Mouse (Mus musculus): ENCODE measurements around the gene Abcc9. TPM values are rescaled to one million over a fixed set of nuclear protein-coding genes. Genes with fewer than 3 reads are reported as not detected.
A peak's percentile ranks its signal among the peaks of the same experiment; 100 is the strongest.

Gene Abcc9
- polyA plus RNA-seq, 1 experiment from 2014 or later: 3.4 TPM

DNA sequence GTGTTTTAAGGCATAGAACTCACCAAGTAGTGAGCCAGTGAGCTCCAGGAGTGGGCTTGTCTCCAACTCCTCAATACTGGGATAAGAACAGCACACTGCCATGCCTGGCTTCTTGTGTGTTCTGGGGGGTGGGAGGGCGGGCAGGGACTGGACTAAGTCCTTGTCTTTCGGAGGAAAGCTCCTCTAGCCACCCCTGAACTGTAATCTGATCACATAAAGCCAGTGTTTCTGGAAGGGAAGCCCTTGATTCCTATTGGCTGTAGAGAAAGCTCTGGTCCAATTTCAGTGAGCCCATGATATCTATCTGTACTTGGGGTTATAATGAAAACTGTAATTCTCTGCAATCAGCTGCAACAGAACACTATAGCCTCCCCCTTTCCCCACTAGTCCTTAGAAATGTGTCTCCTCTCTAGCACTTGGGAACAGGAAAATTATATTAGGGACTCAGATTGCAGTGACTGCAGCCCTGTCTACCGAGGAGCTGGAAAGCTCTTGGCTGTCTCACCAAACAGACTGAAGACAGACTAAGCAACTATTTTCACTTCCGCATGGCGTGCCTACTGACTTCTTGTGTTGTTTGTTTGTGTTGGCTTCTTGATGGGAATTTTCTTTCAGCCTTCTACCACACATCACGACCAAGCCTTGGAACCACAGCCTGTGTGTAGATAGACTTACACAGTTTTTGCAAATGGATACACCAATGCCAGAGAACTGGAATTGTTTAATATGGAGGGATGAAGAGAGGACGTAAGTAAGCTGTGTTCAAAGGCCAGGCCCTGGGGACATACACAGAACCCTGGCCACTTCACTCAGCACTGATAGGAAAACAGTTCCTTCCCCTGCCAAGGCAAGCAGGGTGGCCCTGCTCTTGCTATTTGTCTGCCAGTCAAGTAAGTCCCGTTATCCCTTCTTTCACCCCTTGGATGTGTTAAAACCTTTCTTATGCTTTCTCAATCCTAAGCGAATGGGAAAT, 92.4 kb downstream of the Abcc9 start:
- Histone ChIP-seq H3K27ac (no peak overlapping the region), H3K27me3 (no peaks in the 10 kb centered on the region), H3K36me3 (no peaks in the 10 kb centered on the region), H3K9ac (no peak overlapping the region), H3K4me1 (no peaks in the 10 kb centered on the region), H3K4me3 (no peak overlapping the region), H3K4me2 (no peak overlapping the region), H3K9me3 (no peaks in the 10 kb centered on the region)
- WGBS: 45% methylated on average over 9 of the region's 9 CpGs
- ATAC-seq (ENCODE audit: insufficient number of reproducible peaks, low FRiP score, low TSS enrichment, low read depth): no peak

- H3K27ac ChIP-seq: no peak overlapping the region
- H3K9ac ChIP-seq: no peak overlapping the region
- H3K27me3 ChIP-seq: no peaks in the 10 kb centered on the region
- no peak overlapping the region for H3K4me2 ChIP-seq
- H3K36me3 ChIP-seq: no peaks in the 10 kb centered on the region
- H3K9me3 ChIP-seq: no peaks in the 10 kb centered on the region
- no peak overlapping the region for H3K4me3 ChIP-seq
- H3K4me1 ChIP-seq: no peaks in the 10 kb centered on the region
- WGBS: 54% methylated on average over 7 of the region's 7 CpGs
- ATAC-seq (ENCODE audit: insufficient number of reproducible peaks, low FRiP score, low TSS enrichment, low read depth): no peak
These were observed 95.0 kb downstream of the Abcc9 start for GRCm38 (mm10) chr6:142607080-142607479.

DNA sequence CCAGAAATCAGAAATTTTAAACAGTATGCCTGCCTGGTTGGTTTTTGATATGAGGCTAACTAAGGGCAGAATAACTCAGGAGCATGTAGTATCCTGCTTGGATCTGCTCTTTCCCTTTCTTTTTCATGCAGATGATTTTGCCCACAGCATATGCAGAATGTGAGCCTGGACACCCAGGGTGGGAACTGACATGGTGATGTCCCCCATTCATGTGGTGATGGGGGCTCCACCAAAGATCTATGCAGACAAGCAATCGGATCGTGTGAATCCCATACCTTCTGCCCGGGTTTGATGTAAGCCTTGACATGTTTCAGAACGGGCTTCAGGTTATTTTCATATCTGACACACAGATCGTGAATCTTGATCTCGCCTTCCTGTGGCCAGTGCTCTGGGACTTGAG, 99.3 kb downstream of the Abcc9 start:
- ATAC-seq (ENCODE audit: insufficient number of reproducible peaks, low FRiP score, low TSS enrichment, low read depth): no peak
- Histone ChIP-seq H3K4me1 (no peaks in the 10 kb centered on the region), H3K36me3 (no peaks in the 10 kb centered on the region), H3K4me2 (no peak overlapping the region), H3K9me3 (no peaks in the 10 kb centered on the region), H3K27ac (no peak overlapping the region), H3K27me3 (no peaks in the 10 kb centered on the region), H3K9ac (no peak overlapping the region), H3K4me3 (no peak overlapping the region)
- 70% methylated on average over 6 of the region's 6 CpGs for WGBS

DNA sequence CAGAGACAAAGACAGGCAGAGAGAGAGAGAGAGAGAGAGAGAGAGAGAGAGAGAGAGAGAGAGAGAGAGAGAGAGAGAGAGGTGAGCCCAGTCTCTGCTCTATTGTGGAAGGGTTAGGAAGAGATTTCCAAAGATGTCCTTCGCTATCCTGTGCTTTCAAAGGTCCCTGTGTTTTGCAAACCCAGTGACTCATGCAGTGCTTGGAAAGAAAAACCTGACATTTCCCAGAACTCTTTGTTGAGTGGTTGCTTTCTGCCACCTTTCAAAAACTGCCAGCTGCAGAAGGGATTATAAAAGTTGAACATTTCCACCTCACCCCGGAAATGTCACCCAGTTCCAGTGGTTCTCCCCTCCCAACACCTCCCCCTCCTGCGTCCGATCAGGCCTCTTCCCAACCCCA, 123.3 kb downstream of the Abcc9 start:
- Histone ChIP-seq H3K4me1 (no peaks in the 10 kb centered on the region), H3K4me3 (no peak overlapping the region), H3K27ac (no peak overlapping the region), H3K27me3 (peaks cover 2% of the 10 kb centered on the region; the same call in 1 of the 2 replicates), H3K4me2 (no peak overlapping the region), H3K36me3 (no peaks in the 10 kb centered on the region), H3K9ac (no peak overlapping the region), H3K9me3 (no peaks in the 10 kb centered on the region)
- 62% methylated on average over 4 of the region's 4 CpGs for WGBS
- ATAC-seq (ENCODE audit: insufficient number of reproducible peaks, low FRiP score, low TSS enrichment, low read depth): no peak

DNA sequence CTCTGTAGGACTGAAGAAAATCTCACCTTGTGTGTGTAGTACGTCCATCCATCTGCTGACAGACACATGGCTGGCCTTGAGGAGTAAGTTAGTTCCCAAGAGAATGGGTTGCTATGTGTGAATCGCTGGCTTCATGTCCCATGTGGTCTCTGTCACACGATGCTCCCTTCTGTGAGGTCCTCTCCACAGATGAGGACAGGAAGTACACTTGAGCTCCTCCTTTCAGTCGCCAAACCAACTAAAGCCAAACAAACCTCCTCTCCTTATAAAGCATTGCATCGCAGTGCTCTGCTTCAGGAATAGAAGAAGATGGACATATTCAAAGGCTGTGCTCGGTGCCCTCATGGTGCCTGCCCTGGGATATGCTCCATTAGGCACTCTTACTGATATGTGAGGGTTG, 124.3 kb downstream of the Abcc9 start:
- H3K27me3 ChIP-seq: peaks cover 8% of the 10 kb centered on the region; the same call in 1 of the 2 replicates
- no peaks in the 10 kb centered on the region for H3K36me3 ChIP-seq
- H3K4me1 ChIP-seq: no peaks in the 10 kb centered on the region
- no peak overlapping the region for H3K4me3 ChIP-seq
- H3K9ac ChIP-seq: no peak overlapping the region
- H3K9me3 ChIP-seq: no peaks in the 10 kb centered on the region
- no peak for ATAC-seq (ENCODE audit: insufficient number of reproducible peaks, low FRiP score, low TSS enrichment, low read depth)
- no peak overlapping the region for H3K27ac ChIP-seq
- WGBS: 88% methylated on average over 6 of the region's 6 CpGs
- no peak overlapping the region for H3K4me2 ChIP-seq

DNA sequence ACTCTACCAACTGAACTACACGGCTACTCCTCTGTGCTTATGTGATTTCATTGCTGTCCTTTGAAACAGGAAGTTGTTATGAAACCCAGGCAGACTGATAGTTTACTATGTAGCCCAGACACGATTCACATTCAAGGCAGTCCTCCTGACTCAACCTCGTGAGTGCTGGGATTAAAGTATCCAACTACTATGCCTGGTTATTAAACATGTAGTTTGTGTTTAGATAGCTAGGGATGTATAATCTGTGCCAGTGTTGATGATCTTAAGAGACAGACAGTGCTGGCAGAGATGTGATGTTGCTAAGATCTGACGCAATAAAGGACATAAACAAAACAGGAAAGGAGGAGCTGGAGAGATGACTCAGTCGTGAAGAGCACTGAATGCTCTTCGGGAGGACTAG, 129.2 kb downstream of the Abcc9 start:
- Histone ChIP-seq H3K4me3 (no peak overlapping the region), H3K4me2 (no peak overlapping the region), H3K27me3 (peaks cover 39% of the 10 kb centered on the region), H3K9me3 (no peaks in the 10 kb centered on the region), H3K27ac (no peak overlapping the region), H3K4me1 (peaks cover 19% of the 10 kb centered on the region), H3K9ac (no peak overlapping the region), H3K36me3 (no peaks in the 10 kb centered on the region)
- ATAC-seq (ENCODE audit: insufficient number of reproducible peaks, low FRiP score, low TSS enrichment, low read depth): no peak
- WGBS: 44% methylated on average over 6 of the region's 6 CpGs

DNA sequence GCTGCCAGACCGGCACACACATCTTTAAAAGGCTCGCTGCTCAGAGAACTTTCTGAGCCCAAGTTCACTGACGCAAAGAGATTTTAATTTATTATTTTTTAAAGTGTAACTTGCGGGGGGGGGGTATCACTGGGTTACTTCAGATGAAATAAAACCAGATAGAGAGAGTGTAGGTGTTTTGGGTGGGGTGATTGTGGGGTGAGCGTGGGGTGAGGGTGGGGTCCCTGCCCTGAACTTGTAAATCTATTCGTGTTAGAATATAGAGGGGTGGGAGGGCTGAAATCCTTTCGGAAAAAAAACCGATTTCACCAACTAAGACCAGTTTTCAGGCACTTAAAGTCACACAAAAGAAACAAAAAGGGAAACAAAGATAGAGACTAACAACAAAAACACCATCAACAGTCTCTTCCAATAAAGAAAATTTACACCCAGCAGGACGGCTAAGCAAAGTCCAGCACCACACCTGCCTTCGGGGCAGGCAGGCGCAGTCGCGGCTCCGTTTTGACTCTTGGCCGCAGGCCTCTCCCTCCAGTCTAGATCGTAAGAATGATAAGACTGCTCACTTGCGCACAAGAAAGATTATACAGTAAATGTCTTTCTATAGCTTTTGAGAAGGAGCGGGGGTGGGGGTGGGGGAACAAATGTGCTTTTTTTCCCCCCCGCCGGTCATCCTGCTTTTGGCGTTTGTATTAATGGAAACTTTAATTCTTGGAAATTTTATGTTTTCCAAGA, 130.3 kb downstream of the Abcc9 start:
- Histone ChIP-seq H3K36me3 (no peaks in the 10 kb centered on the region), H3K9me3 (no peaks in the 10 kb centered on the region), H3K4me3 (peak overlapping the region; percentile 46), H3K4me1 (peaks cover 19% of the 10 kb centered on the region), H3K9ac (no peak overlapping the region; the same call in 1 of the 2 replicates), H3K27ac (0 out of 2 replicates have a peak overlapping the region, but pooled peaks have one; percentile 47), H3K4me2 (peak overlapping the region; percentile 92), H3K27me3 (peaks cover 45% of the 10 kb centered on the region)
- WGBS: 4% methylated on average over 21 of the region's 21 CpGs
- ATAC-seq (ENCODE audit: insufficient number of reproducible peaks, low FRiP score, low TSS enrichment, low read depth): no peak

DNA sequence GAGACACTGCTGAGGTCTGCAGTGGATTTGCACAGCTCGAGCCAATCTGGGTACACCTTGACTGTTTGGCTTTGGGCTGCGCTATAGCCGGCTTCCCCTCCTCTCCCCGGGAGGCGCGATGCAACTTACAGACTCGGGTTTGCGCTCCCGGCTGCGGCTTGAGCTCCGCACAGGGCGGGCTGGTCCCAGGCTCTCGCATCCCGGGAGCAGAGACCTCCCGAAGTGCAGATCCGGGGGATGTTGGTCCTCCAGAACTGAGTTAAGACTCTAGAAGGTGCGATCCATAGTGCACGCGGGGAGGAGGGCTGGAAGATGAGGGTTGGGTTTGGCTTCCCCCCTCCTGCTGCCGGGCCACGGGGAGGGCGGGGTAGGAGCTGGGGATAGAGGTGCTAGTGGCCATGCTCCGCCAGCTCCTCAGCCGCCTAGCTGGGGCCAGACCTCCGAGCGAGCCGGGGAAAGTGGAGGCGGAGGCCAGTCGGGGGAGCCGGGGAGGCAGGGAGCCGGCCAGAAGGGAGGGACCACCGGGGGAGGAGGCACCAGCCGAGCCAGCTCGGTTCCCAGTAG, 131.0 kb downstream of the Abcc9 start, which contains the start of gene Kcnj8:
Gene Kcnj8, minus strand, starts transcription at position 560 of the 564 bp plus-strand sequence.
- H3K9ac ChIP-seq: no peak within 1 kb of the TSS; the same call in 1 of the 2 replicates
- peak within 1 kb of the TSS; percentile 92 for H3K4me2 ChIP-seq
- peak within 1 kb of the TSS; percentile 47; the same call in 1 of the 2 replicates for H3K27ac ChIP-seq
- H3K36me3 ChIP-seq: no peaks in the 10 kb centered on the region
- WGBS: under 1% methylated on average over 34 of the region's 34 CpGs
- peak; percentile 84 for ATAC-seq (ENCODE audit: insufficient number of reproducible peaks, low FRiP score, low TSS enrichment, low read depth)
- peaks cover 45% of the 10 kb centered on the region for H3K27me3 ChIP-seq
- H3K4me3 ChIP-seq: peak within 1 kb of the TSS; percentile 46
- H3K9me3 ChIP-seq: no peaks in the 10 kb centered on the region
- H3K4me1 ChIP-seq: peaks cover 19% of the 10 kb centered on the region

GRCm38 (mm10) chr6:142570046-142570770, 131.9 kb downstream of the Abcc9 start:
- 6% methylated on average over 30 of the region's 30 CpGs for WGBS
- no peak overlapping the region for H3K9ac ChIP-seq
- no peaks in the 10 kb centered on the region for H3K36me3 ChIP-seq
- no peak for ATAC-seq (ENCODE audit: insufficient number of reproducible peaks, low FRiP score, low TSS enrichment, low read depth)
- no peak overlapping the region for H3K27ac ChIP-seq
- no peaks in the 10 kb centered on the region for H3K9me3 ChIP-seq
- H3K4me2 ChIP-seq: peak overlapping the region; percentile 92
- peaks cover 19% of the 10 kb centered on the region for H3K4me1 ChIP-seq
- H3K4me3 ChIP-seq: peak overlapping the region; percentile 46
- H3K27me3 ChIP-seq: peaks cover 45% of the 10 kb centered on the region

DNA sequence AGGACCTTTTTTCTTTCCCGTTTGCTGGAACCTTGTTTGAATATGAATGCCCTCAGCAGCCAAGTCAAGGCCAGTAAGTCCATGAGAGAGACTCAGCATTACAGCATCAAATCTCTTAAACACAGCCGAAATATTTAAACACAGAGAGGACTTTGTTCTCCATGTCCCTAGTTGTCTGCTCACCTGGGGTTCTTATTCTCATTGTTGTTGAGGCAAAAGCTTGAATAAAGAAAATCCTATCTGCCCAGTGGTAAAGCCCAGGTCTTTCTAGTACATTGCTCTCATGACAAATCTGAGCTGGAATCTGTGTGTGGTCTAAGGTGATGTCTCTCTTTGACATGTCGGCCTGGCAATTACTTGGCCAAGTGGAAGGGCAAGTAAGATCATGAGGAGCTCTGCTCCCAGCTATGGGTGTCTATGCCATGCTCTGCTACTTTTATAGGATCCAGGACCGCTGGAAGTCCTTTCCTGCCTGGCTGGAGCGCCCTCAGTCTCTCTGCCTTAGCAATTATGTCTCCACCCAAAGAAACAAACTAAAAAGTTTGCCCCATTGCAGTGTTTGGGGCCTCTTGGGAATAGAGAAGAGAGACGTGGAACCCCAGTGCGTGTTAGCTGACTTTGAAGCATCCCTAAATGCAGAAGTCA, 133.3 kb downstream of the Abcc9 start:
- Histone ChIP-seq H3K36me3 (no peaks in the 10 kb centered on the region), H3K27ac (no peak overlapping the region), H3K4me2 (no peak overlapping the region), H3K4me1 (peaks cover 19% of the 10 kb centered on the region), H3K9ac (no peak overlapping the region), H3K9me3 (no peaks in the 10 kb centered on the region), H3K27me3 (peaks cover 43% of the 10 kb centered on the region), H3K4me3 (no peak overlapping the region)
- 42% methylated on average over 7 of the region's 7 CpGs for WGBS
- no peak for ATAC-seq (ENCODE audit: insufficient number of reproducible peaks, low FRiP score, low TSS enrichment, low read depth)

DNA sequence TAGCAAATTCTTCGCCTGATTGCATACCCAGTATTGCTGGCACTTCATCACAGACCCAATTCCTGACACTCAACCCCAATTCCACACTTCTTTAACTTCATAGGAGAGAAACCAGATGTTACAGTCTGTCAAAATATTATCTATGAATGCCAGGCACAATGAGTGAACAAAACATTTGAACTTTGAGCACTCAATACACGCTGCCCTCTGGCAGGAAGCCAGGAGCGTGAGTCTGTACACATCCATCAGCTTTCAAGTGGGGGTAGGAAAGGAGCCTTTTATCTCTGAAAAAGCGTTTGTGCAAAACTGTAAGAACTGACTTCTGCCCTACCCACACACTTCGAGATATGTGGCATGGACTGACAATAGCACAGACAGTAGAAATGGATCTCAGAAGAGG, 134.7 kb downstream of the Abcc9 start:
- H3K4me2 ChIP-seq: no peak overlapping the region
- no peaks in the 10 kb centered on the region for H3K9me3 ChIP-seq
- no peaks in the 10 kb centered on the region for H3K36me3 ChIP-seq
- no peak for ATAC-seq (ENCODE audit: insufficient number of reproducible peaks, low FRiP score, low TSS enrichment, low read depth)
- no peak overlapping the region for H3K27ac ChIP-seq
- WGBS: 37% methylated on average over 5 of the region's 5 CpGs
- no peak overlapping the region for H3K4me3 ChIP-seq
- H3K9ac ChIP-seq: no peak overlapping the region
- H3K4me1 ChIP-seq: peaks cover 19% of the 10 kb centered on the region
- H3K27me3 ChIP-seq: peaks cover 34% of the 10 kb centered on the region
